Mouse (Mus musculus): Measurements from ENCODE around the gene Mxd1. TPM values are rescaled to one million over a fixed set of nuclear protein-coding genes. Genes with fewer than 3 reads are reported as not detected.

The Mxd1 gene
- total RNA-seq, 2 experiments from 2014 or later = 21.7 to 24.9 TPM

GRCm38 (mm10) chr6:86606289-86606688 is 62.7 kb downstream of the Mxd1 start:
- no peak for DNase-seq (ENCODE audit: low spot score in 2 of 2)

GRCm38 (mm10) chr6:86605260-86605659 is 63.7 kb downstream of the Mxd1 start:
- no peak for DNase-seq (ENCODE audit: low spot score in 2 of 2)

- no peak for DNase-seq (ENCODE audit: low spot score in 2 of 2)
These were observed 69.0 kb downstream of the Mxd1 start for GRCm38 (mm10) chr6:86599951-86600414.

GRCm38 (mm10) chr6:86599197-86599596 is 69.8 kb downstream of the Mxd1 start:
- DNase-seq (ENCODE audit: low spot score in 2 of 2) = peak; percentile 80 to 95

GRCm38 (mm10) chr6:86598742-86599193 is 70.2 kb downstream of the Mxd1 start:
- DNase-seq (ENCODE audit: low spot score in 2 of 2) = no peak

Other genes starting within 250 kb of the Mxd1 start
- gene Gm44790, start 242.5 kb downstream of the Mxd1 start, total RNA-seq (2021) = under 1 TPM in 1 of 2 experiments, not detected in 1; 0.58 TPM
- 10 to 100 TPM; 21.6 to 22.8 TPM for gene C87436, start 230.8 kb downstream of the Mxd1 start, total RNA-seq (2021)
- 100 to 1,000 TPM; 188 to 189 TPM for gene Pcbp1, start 142.8 kb downstream of the Mxd1 start, total RNA-seq (2021)
- gene Asprv1, start 41.0 kb downstream of the Mxd1 start, total RNA-seq (2021) = 1 to 10 TPM; 1.4 to 1.7 TPM
- 10 to 100 TPM; 56.8 to 62.2 TPM for gene Snrnp27, start 15.4 kb upstream of the Mxd1 start, total RNA-seq (2021)
- gene Gmcl1, start 64.2 kb upstream of the Mxd1 start, total RNA-seq (2021) = 10 to 100 TPM; 30.4 to 30.6 TPM
- gene Anxa4, start 124.4 kb upstream of the Mxd1 start, total RNA-seq (2021) = 10 to 100 TPM in 1 of 2 experiments, 1 to 10 TPM in 1; 9.6 to 10.2 TPM
- 100 to 1,000 TPM; 406 to 417 TPM for gene Aak1, start 180.4 kb upstream of the Mxd1 start, total RNA-seq (2021)